Mouse (Mus musculus): ENCODE data around the gene Lyrm2. TPM values are rescaled to one million over a fixed set of nuclear protein-coding genes. Genes with fewer than 3 reads are reported as not detected.

Gene Lyrm2
- polyA plus RNA-seq, 1 experiment from 2014 or later = 132 TPM

- Histone ChIP-seq H3K4me2 (no peak overlapping the region), H3K4me3 (ENCODE audit: low read depth, low read length) (no peak overlapping the region), H3K9ac (ENCODE audit: low read depth, low read length) (no peak overlapping the region), H3K36me3 (ENCODE audit: control insufficient read depth, insufficient read depth, low read length) (no peaks in the 10 kb centered on the region), H3K9me3 (replicated peaks; ENCODE audit: control insufficient read depth, low read length) (no peaks in the 10 kb centered on the region), H3K27ac (ENCODE audit: low read depth, low read length) (no peak overlapping the region), H3K4me1 (ENCODE audit: control insufficient read depth, insufficient read depth, low read length) (peaks cover 5% of the 10 kb centered on the region; the same call in 1 of the 2 replicates), H3K27me3 (ENCODE audit: control insufficient read depth, insufficient read depth, low read length) (no peaks in the 10 kb centered on the region)
- no peak for ATAC-seq (replicated peaks; ENCODE audit: insufficient number of reproducible peaks, low FRiP score, low TSS enrichment)
- WGBS (ENCODE audit: insufficient replicate concordance) = 90% methylated on average over 4 of the region's 4 CpGs
These were observed 1.1 kb upstream of the Lyrm2 start for GRCm38 (mm10) chr4:32798976-32799375.

GRCm38 (mm10) chr4:32800577-32801170, 621 bp downstream of the Lyrm2 start:
- ATAC-seq (replicated peaks; ENCODE audit: insufficient number of reproducible peaks, low FRiP score, low TSS enrichment) = no peak
- H3K4me3 ChIP-seq (ENCODE audit: low read depth, low read length) = peak overlapping the region; percentile 75
- H3K36me3 ChIP-seq (ENCODE audit: control insufficient read depth, insufficient read depth, low read length) = no peaks in the 10 kb centered on the region
- WGBS (ENCODE audit: insufficient replicate concordance) = 11% methylated on average over 9 of the region's 9 CpGs
- H3K4me2 ChIP-seq = peak overlapping the region; percentile 67
- H3K9ac ChIP-seq (ENCODE audit: low read depth, low read length) = peak overlapping the region; percentile 96
- peaks cover 5% of the 10 kb centered on the region; the same call in 1 of the 2 replicates for H3K4me1 ChIP-seq (ENCODE audit: control insufficient read depth, insufficient read depth, low read length)
- H3K27me3 ChIP-seq (ENCODE audit: control insufficient read depth, insufficient read depth, low read length) = no peaks in the 10 kb centered on the region
- H3K9me3 ChIP-seq (replicated peaks; ENCODE audit: control insufficient read depth, low read length) = no peaks in the 10 kb centered on the region
- H3K27ac ChIP-seq (ENCODE audit: low read depth, low read length) = peak overlapping the region; percentile 98

- no peak for ATAC-seq (replicated peaks; ENCODE audit: insufficient number of reproducible peaks, low FRiP score, low TSS enrichment)
- no peak overlapping the region for H3K9ac ChIP-seq (ENCODE audit: low read depth, low read length)
- WGBS (ENCODE audit: insufficient replicate concordance) = 66% methylated on average over 5 of the region's 5 CpGs
These were observed 17.4 kb downstream of the Lyrm2 start for GRCm38 (mm10) chr4:32817478-32817877.

GRCm38 (mm10) chr4:32820676-32821075, 20.6 kb downstream of the Lyrm2 start:
- Histone ChIP-seq H3K9me3 (replicated peaks; ENCODE audit: control insufficient read depth, low read length) (no peaks in the 10 kb centered on the region), H3K27ac (ENCODE audit: low read depth, low read length) (no peak overlapping the region), H3K4me3 (ENCODE audit: low read depth, low read length) (no peak overlapping the region), H3K4me2 (no peak overlapping the region), H3K27me3 (ENCODE audit: control insufficient read depth, insufficient read depth, low read length) (no peaks in the 10 kb centered on the region), H3K36me3 (ENCODE audit: control insufficient read depth, insufficient read depth, low read length) (peaks cover 2% of the 10 kb centered on the region; the same call in 1 of the 2 replicates), H3K9ac (ENCODE audit: low read depth, low read length) (no peak overlapping the region), H3K4me1 (ENCODE audit: control insufficient read depth, insufficient read depth, low read length) (no peaks in the 10 kb centered on the region)
- 91% methylated on average over 3 of the region's 3 CpGs for WGBS (ENCODE audit: insufficient replicate concordance)
- ATAC-seq (replicated peaks; ENCODE audit: insufficient number of reproducible peaks, low FRiP score, low TSS enrichment) = no peak

More at GRCm38 (mm10) chr4:32817478-32817877, 17.4 kb downstream of the Lyrm2 start:
- Histone ChIP-seq H3K27ac (ENCODE audit: low read depth, low read length) (no peak overlapping the region), H3K4me1 (ENCODE audit: control insufficient read depth, insufficient read depth, low read length) (no peaks in the 10 kb centered on the region), H3K4me3 (ENCODE audit: low read depth, low read length) (no peak overlapping the region), H3K9me3 (replicated peaks; ENCODE audit: control insufficient read depth, low read length) (no peaks in the 10 kb centered on the region), H3K27me3 (ENCODE audit: control insufficient read depth, insufficient read depth, low read length) (no peaks in the 10 kb centered on the region), H3K4me2 (no peak overlapping the region), H3K36me3 (ENCODE audit: control insufficient read depth, insufficient read depth, low read length) (peaks cover 2% of the 10 kb centered on the region; the same call in 1 of the 2 replicates)

GRCm38 (mm10) chr4:32824254-32824653, 24.2 kb downstream of the Lyrm2 start:
- ATAC-seq (replicated peaks; ENCODE audit: insufficient number of reproducible peaks, low FRiP score, low TSS enrichment) = no peak
- no peaks in the 10 kb centered on the region for H3K9me3 ChIP-seq (replicated peaks; ENCODE audit: control insufficient read depth, low read length)
- no peak overlapping the region for H3K9ac ChIP-seq (ENCODE audit: low read depth, low read length)
- H3K4me2 ChIP-seq = no peak overlapping the region
- H3K36me3 ChIP-seq (ENCODE audit: control insufficient read depth, insufficient read depth, low read length) = peaks cover 1% of the 10 kb centered on the region; the same call in 1 of the 2 replicates
- peaks cover 13% of the 10 kb centered on the region; the same call in 1 of the 2 replicates for H3K4me1 ChIP-seq (ENCODE audit: control insufficient read depth, insufficient read depth, low read length)
- no peaks in the 10 kb centered on the region for H3K27me3 ChIP-seq (ENCODE audit: control insufficient read depth, insufficient read depth, low read length)
- no peak overlapping the region for H3K4me3 ChIP-seq (ENCODE audit: low read depth, low read length)
- H3K27ac ChIP-seq (ENCODE audit: low read depth, low read length) = no peak overlapping the region
- WGBS (ENCODE audit: insufficient replicate concordance) = 63% methylated on average over 8 of the region's 8 CpGs

GRCm38 (mm10) chr4:32826925-32827324, 26.9 kb downstream of the Lyrm2 start:
- H3K27ac ChIP-seq (ENCODE audit: low read depth, low read length) = no peak overlapping the region
- H3K36me3 ChIP-seq (ENCODE audit: control insufficient read depth, insufficient read depth, low read length) = no peaks in the 10 kb centered on the region
- WGBS (ENCODE audit: insufficient replicate concordance) = 67% methylated on average over 7 of the region's 7 CpGs
- ATAC-seq (replicated peaks; ENCODE audit: insufficient number of reproducible peaks, low FRiP score, low TSS enrichment) = no peak
- no peaks in the 10 kb centered on the region for H3K9me3 ChIP-seq (replicated peaks; ENCODE audit: control insufficient read depth, low read length)
- H3K4me1 ChIP-seq (ENCODE audit: control insufficient read depth, insufficient read depth, low read length) = peaks cover 17% of the 10 kb centered on the region; the same call in 1 of the 2 replicates
- H3K9ac ChIP-seq (ENCODE audit: low read depth, low read length) = no peak overlapping the region
- no peak overlapping the region for H3K4me3 ChIP-seq (ENCODE audit: low read depth, low read length)
- no peak overlapping the region for H3K4me2 ChIP-seq
- no peaks in the 10 kb centered on the region for H3K27me3 ChIP-seq (ENCODE audit: control insufficient read depth, insufficient read depth, low read length)

GRCm38 (mm10) chr4:32828385-32829077, 28.5 kb downstream of the Lyrm2 start:
- WGBS (ENCODE audit: insufficient replicate concordance) = 64% methylated on average over 10 of the region's 10 CpGs
- Histone ChIP-seq H3K4me2 (no peak overlapping the region), H3K9ac (ENCODE audit: low read depth, low read length) (no peak overlapping the region), H3K27me3 (ENCODE audit: control insufficient read depth, insufficient read depth, low read length) (no peaks in the 10 kb centered on the region), H3K27ac (ENCODE audit: low read depth, low read length) (no peak overlapping the region), H3K4me1 (ENCODE audit: control insufficient read depth, insufficient read depth, low read length) (peaks cover 17% of the 10 kb centered on the region; the same call in 1 of the 2 replicates), H3K4me3 (ENCODE audit: low read depth, low read length) (no peak overlapping the region), H3K36me3 (ENCODE audit: control insufficient read depth, insufficient read depth, low read length) (no peaks in the 10 kb centered on the region), H3K9me3 (replicated peaks; ENCODE audit: control insufficient read depth, low read length) (no peaks in the 10 kb centered on the region)
- ATAC-seq (replicated peaks; ENCODE audit: insufficient number of reproducible peaks, low FRiP score, low TSS enrichment) = no peak

- Histone ChIP-seq H3K27me3 (ENCODE audit: control insufficient read depth, insufficient read depth, low read length) (no peaks in the 10 kb centered on the region), H3K9ac (ENCODE audit: low read depth, low read length) (no peak overlapping the region), H3K4me1 (ENCODE audit: control insufficient read depth, insufficient read depth, low read length) (peaks cover 19% of the 10 kb centered on the region; the same call in 1 of the 2 replicates), H3K4me3 (ENCODE audit: low read depth, low read length) (no peak overlapping the region), H3K9me3 (replicated peaks; ENCODE audit: control insufficient read depth, low read length) (no peaks in the 10 kb centered on the region), H3K27ac (ENCODE audit: low read depth, low read length) (no peak overlapping the region), H3K4me2 (peak overlapping the region; percentile 15; the same call in 1 of the 2 replicates), H3K36me3 (ENCODE audit: control insufficient read depth, insufficient read depth, low read length) (no peaks in the 10 kb centered on the region)
- no peak for ATAC-seq (replicated peaks; ENCODE audit: insufficient number of reproducible peaks, low FRiP score, low TSS enrichment)
- 31% methylated on average over 10 of the region's 10 CpGs for WGBS (ENCODE audit: insufficient replicate concordance)
These were observed 29.3 kb downstream of the Lyrm2 start for GRCm38 (mm10) chr4:32829316-32829715.

Measured in heart, embryonic 11.5 days (tissue).